Mouse (Mus musculus) yolk sac, embryonic 10.5 days (tissue): Measurements from ENCODE around the gene Ufl1.
"Not testable (repeated sequence)": the region's sequence is repeated elsewhere in the genome, so short reads cannot be mapped to it uniquely, and the experiment has no call there.

Experiments
- DNase-seq: peaks from one replicate; pipeline ENCODE4 v3.0.0-alpha.2; 2017; ENCODE audit warnings: low spot score

Gene Ufl1

DNA sequence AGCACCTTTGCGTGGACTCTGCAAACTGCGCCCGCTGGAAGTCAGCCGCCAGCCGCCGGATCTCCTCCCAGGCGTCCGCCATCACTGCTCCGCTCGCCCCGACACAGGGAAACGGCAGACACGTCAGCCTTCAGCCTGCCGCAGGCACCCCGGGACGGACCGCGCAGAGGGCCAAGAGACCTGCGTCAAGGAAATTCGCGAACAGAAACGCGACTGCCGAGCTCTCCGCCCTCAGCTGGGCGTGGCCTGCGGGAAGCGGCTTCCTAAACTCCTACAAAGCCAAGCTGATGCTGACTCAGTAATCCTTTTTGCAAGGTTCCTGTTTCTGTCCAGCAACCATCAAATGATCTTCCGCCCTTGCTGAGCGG is at the start of gene Ufl1:
Ufl1 (minus strand) TSS at position 151 of the 368 bp plus-strand sequence.
- DNase-seq: peak; percentile 94

DNA sequence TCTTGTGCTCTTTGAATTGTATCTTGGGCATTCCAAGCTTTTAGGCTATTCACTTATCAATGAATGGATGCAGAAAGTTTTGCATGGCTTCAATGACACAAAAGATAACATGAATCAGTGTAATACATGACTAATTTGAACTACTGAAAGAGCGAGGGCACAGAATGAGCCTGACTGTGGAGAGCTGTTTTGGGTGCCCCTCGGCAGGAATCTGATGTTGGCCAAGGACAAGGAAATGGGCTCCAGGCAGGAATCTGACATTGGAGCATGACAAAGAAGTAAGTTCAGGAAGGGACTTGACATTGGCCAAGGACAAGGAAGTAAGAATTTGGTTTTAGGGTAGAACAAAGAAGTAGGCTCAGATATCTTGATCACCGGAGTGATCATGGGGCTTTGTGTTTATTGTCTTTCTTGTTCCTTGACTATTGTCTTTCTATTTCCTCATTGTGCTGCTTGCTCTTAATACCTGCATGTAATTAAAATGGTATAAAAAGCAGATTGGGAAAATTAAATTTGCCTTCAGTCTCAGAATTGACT is 44.1 kb upstream of the Ufl1 start:
- no peak for DNase-seq

DNA sequence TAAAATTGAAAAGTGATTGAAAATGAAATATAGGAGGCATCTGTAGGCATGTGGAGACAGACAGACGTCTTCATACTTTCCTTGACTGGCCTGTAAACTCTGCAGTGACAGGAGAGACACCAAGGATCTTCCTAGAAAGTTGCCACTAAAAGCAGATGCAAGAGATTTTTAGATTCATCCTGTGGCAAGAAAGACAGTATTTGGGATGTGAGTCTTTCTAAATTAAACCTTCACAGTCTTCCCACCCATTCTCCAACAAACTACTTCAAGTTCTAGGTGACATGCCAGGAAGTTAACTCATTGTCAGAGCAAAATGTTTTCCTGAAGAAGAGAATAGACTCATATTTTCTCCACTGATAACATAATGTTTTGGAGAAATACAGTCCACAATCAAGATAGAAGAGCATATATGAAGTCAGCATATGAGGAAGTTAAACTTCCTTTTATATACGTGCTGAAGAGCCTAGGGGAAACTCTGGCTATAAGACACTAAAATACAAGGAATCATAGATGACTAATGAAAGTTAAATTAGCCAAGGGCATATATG is 41.1 kb upstream of the Ufl1 start:
- DNase-seq: no peak

DNA sequence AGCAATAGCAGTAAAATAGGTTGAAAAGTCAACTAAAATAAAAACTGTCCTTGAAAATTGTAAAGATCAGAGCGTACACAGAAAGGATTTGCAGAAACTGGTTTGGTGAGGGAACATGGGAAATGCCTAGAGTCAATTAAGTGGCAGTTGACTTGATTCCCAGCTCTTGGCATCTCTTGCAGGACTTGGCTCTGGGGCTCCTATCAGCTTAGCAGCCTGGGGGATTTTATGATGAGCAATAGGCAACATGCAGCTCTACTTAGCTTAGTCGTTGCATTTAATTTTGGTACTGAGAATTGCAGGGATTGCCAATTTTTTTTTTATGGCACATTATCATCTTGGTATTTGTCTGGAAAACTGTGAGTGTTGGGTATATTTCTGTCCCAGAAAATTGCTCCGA is 32.1 kb upstream of the Ufl1 start:
- no peak for DNase-seq

DNA sequence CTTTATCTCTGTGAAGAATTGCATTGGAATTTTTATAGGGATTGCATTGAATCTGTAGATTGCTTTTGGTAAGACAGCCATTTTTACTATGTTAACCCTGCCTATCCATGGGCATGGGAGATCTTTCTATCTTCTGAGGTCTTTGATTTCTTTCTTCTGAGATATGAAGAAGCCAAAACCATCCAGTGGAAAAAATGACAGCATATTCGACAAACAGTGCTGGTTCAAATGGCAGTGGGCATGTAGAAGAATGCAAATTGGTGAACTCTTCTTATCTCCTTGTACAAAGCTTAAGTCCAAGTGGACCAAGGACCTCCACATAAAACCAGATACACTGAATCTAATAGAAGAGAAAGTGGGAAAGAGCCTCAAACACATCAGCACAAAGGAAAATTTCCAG is 3.4 kb upstream of the Ufl1 start:
- not testable (repeated sequence) for DNase-seq

DNA sequence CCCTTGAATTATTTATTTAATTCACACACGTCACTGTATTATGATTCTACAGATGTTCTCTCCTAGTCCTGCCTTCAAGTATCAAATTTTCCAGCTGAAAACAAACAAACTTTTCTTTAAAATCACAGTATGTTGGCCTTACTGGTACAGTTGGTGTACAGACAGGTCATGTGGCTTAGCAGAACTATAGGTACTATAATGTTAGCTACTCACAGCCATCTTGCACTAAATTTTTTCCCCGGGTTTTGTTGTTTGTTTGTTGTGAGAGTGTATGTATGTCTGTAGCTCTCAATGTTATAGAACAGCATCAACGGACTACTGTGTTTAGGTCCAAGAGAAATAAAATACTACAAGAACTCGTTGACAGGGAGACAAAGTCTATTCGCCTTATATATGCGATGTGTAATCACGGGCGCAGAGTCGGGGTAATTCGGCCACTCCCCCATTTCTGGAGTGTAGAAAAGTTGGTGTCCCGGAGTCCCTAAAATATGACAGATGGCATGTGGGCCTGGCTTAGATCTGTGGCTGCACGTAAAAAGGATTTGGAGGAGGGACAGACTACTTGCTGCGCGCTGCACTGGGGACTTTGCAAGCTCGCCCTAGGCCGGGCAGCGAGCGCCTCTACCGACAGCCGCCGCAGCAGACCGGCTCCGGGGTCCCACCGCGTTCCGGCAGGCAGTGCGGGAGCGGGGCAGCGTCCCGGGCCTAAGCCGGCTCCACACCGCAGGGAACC is 517 bp downstream of the Ufl1 start:
- DNase-seq: no peak

DNA sequence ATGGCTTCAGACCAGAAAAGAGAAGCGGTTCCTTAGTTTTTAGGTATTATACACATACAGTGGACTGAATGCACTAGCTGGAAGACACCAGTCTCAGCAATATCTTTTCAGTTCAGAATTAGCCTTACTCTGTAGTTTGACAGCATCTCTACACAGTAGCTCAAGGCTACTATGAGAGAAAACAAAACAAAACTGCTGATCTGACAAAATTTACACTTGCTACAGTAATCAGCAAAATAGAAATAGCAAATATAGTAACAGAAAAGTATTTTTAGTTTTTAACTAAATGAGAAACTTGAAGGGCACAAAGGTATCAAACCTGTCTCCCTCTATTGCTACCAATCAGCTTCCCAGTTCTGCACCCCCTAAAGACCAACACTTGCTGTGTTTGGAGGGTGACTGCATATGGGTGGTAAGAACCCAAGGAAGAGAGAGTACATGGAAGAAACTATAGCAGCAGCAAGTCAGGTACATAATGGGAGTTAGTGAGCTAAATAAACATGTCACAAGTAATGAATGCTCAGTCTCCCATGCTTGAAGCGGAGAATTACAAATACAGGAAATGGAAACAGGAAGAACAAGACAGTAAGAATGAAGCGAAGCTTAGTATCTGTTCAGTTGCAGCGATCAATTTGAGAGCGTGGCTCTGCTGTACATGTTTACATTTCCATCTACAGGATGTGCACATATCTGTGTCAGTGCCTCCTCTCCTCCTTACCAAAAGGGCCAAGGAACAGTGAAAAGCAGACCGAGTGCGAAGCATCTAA is 8.6 kb downstream of the Ufl1 start:
- no peak for DNase-seq

DNA sequence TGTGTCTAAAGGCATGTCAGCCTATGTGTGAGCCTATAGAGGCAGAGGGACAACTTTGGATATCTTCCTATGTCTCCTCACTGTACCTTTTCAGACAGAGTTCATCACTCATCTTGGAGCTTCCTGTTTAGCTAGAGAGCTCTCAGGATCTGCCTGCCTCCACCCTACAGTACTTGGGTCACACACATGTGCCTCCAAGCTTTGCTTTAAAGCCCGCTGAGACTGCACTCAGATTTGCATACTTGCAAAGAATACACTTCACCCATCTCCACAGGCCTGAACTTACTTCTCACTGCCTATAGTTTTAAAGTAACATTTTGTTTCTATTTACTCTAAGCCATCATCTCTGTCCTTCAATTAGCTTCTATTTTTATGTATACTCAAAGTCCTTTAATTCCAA is 9.7 kb downstream of the Ufl1 start:
- DNase-seq: no peak

DNA sequence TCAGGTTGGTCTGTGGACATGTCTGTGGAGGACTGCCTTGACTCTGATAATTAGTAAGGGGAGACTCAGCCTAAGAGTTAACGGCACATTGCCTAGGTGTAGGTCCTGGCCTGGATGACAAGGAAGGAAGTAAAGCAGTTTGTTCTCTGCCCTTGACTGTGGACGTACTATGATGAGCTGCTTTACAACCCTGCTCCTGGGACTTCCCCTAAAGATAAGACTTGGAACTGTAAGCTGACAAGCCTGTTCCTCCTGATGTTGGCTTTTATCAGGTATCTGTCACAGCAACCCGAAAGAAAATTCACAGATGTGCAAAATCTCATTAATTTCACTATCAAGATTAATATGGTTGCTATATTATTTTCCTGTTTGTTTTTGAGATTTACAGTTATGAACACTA is 14.5 kb downstream of the Ufl1 start:
- no peak for DNase-seq

DNA sequence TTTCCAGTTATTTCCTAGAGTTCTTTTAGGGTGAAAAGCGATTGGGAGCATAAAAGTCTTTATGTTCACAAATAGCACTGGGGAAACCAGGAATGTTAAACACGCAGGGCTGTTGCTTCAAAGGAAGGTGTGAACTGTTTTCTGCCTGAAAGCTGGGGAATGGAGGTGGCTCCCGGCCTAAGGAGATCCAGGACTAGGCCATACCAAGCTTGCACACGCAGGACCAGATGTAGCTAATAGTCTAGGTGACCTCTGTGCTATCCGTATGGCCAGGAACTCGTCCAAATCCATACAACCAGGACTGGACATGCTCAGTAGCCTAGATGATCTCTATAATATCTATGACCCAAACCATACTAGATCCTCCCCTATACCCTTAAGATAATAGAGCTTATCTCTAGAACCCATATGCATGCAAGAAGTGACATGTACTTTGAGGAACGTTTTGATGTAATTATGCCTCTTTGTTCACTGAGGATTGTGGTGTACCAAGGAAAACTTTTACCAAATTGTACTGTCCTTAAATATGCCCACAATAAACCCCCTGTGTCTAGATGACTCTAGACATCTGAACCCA is 23.7 kb downstream of the Ufl1 start:
- no peak for DNase-seq

DNA sequence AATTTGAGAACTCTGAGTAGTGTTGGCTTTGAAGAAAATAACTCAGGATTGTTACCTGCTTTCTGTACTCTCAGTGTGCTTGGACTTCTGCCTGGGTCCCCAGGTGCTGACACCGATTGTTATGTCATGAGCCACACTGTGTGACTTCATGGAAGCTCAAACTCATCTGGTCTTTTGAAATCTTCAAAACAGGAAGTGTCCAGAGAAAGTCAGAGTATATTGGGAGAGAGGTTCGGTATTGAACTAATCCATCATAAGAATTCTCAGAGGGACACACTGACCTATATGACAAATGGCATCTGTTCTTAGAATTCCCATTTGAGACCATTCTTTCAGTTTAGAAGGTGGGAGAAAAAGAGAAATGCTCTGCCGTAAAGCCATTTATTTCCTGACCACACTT is 38.8 kb downstream of the Ufl1 start, which contains the start of gene Fhl5:
Fhl5 (minus strand) TSS at position 101 of the 400 bp plus-strand sequence.
- DNase-seq: no peak

DNA sequence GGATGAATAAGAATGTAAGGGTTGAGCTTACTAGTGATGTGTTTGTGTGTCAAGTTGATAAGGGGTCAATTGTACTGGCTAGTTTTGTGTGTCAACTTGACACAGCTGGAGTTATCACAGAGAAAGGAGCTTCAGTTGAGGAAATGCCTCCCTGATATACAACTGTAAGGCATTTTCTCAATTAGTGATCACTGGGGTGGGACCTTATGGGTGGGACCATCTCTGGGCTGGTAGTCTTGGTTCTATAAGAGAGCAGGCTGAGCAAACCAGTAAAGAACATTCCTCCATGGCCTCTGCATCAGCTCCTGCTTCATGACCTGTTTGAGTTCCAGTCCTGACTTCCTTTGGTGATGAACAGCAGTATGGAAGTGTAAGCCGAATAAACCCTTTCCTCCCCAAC is 46.0 kb downstream of the Ufl1 start:
- not testable (repeated sequence) for DNase-seq

DNA sequence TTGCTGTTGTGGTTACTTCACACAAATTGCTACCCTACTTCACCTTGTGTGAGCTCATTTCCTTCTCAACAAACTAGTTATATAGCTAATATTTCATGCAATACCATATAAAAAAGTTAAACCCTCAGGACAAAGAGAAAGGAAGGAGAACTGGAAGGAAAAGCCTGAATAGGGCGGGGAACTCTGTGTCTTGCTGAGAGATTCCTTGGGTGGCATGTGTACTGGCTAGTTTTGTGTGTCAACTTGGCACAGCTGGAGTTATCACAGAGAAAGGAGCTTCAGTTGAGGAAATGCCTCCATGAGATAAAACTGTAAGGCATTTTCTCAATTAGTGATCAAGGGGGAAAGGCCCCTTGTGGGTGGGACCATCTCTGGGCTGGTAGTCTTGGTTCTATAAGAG is 47.9 kb downstream of the Ufl1 start:
- DNase-seq: not testable (repeated sequence)

DNA sequence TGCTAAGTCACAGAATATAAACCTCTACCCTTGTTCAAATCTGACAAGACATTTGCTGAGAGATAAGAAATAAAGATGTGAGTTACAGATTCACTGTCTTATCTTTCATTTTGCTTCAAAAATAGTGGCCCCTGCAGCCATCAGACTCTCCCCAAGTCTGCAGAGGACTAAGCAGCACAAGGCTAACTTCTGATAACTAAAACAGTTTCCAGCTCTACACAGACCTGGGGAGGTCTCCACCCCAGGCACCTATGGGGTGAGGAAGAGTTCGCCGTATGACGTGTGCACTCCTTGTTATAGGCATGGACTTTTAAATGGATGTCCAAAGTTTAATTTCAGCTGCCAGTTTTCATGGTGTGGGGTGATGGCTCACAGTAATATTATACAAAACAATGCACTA is 49.1 kb downstream of the Ufl1 start:
- no peak for DNase-seq

DNA sequence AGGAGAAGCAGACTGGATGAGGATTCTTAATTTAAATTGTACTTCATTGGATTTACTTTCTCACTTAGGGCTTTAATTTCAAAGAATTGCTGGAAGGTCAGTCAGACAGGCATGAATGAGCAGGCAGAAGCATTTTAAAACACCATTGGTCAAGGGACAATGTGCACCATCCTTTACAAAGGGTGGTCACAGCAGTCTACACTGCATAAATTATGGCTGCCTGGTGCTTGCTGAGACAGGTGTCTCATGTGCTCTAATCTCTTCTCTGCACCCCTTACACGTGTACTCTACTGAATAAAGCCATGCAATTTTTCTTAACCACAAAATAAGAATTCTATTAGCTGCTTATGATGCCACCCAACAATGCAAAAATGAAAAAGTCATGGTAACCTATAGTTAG is 54.1 kb downstream of the Ufl1 start:
- DNase-seq: no peak

DNA sequence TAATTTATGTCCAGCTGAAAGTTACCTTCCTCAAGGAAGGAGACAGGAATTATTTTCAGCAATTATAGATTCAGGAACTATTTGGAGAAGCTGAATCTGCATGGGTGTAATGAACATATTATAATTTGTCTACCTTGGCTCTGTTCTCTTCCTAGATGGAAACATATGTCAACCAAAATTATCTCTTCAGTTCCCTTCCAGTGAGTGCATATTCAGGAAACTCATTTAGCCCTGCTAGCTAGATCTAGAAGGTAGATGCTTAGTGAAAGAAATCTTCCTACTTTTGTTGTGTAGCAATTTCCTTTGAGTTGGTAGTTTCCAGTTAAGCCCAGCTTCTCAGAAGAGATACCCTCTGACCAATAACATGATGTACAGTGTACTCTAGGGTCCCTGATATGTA is 59.7 kb downstream of the Ufl1 start:
- no peak for DNase-seq

DNA sequence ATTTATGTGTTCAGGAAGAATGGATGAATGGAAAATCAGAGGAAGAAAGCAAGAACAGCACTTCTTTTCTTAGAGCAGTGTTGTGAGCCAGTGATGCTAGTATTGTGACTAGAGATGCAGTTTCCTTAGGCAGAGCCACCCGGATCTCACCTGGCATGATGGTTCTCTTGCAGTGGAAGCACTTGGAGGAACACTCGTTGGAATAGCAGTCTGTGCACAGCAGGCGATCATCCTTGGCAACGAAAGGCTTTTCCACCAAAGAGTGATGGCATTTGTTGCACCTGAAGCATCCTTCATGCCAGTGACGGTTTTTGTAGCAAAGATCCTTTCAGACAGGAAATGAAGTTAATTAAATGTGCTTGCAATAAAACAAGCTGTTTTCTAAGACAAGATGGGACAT is 68.2 kb downstream of the Ufl1 start:
- DNase-seq: no peak

DNA sequence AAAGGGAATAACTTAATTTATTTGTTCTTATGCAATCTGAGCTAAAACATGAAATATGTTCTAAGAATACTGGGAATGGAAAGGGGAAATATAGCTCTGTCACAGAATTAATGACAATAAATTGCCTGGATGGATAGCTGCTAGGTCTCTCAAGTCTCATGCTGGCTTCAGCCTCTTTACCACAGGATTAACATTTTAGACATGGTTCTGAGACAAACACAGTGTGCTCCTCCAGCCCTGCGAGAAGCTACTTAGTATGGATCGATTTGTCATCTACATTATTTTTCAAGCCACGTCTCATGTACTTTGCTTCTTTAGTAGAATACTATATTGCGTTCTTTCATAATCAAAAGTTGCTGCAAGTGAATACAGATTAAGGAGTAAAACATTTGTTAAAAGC is 75.5 kb downstream of the Ufl1 start:
- no peak for DNase-seq
